Mouse (Mus musculus): ENCODE measurements around the gene 2010111I01Rik.

The 2010111I01Rik gene

GRCm38 (mm10) chr13:63146604-63147188 is 182.0 kb downstream of the 2010111I01Rik start:
- intact Hi-C loops (cut with DNase I), result no loop called here

DNA sequence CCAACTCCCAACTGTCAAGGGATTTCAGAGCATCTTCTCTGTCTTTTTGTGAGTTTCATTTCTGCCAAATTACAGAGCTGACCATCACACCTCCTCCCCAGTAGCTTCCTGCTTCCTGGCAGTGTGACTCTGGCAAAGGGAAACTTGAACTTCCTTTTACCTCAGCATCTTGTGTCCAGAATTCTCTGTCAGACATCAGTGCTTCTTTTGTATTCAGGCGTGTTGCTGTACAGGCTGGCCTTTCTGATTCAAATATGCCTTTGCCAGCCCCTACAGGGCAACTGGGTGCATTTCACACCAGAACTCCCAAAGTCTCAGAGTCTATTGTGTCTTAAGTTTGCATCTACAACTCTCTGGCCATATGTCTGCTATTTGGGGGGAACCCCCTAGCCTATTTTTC is 183.5 kb downstream of the 2010111I01Rik start:
- intact Hi-C loops (cut with DNase I), result no loop called here

DNA sequence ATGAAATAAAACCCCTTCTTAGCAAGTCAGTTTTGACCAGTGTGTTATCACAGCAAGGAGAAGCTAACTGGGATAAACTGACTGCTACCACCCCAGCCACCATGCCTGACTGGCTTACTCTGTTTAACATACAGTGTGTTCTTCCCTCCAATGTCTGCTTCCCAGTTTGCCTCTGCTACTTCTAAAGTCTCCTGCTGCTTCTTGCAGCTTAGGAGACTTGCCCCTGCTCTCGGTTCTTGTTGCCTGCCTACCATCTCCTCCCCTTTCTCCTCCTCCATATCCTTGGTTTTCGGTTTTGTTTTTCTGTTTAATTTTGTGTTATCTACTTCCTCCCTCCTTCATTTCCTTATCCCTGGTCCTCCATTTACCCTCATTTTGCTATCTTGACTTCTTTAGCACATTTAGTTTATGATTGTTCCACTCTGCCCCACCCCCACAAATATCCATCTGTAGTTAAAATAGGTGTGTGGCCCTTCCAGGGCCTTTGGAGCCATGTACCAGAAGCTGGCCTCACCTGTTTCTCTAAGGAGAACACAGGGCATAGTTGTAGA is 185.9 kb downstream of the 2010111I01Rik start:
- intact Hi-C loops (cut with DNase I), result no loop called here

- intact Hi-C loops (cut with DNase I), result no loop called here
These were observed 186.5 kb downstream of the 2010111I01Rik start for GRCm38 (mm10) chr13:63151028-63151738.

- intact Hi-C loops (cut with DNase I), result no loop called here
These were observed 187.8 kb downstream of the 2010111I01Rik start for GRCm38 (mm10) chr13:63152498-63152897.

DNA sequence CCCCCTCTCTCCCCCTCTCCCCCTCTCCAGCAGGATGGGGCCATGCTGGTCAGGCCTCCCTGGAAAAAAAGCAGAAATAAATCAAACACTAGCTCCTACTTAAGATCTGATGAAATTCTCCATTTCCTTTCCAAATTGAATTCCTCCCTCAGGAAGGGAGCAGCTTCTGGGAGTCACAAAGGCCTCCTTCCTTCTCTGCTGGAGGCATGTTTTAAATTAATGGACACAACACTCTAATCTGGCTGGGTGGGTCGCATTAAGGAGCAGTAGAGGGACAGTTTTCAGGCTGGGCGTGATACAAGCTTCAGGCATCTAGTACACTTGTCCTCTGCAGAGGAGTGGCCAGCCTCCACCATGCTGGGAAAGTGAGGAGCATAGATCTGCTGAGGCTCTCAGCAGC is 188.7 kb downstream of the 2010111I01Rik start:
- intact Hi-C loops (cut with DNase I), result no loop called here

GRCm38 (mm10) chr13:63154851-63155571 is 190.3 kb downstream of the 2010111I01Rik start:
- intact Hi-C loops (cut with DNase I), result no loop called here

DNA sequence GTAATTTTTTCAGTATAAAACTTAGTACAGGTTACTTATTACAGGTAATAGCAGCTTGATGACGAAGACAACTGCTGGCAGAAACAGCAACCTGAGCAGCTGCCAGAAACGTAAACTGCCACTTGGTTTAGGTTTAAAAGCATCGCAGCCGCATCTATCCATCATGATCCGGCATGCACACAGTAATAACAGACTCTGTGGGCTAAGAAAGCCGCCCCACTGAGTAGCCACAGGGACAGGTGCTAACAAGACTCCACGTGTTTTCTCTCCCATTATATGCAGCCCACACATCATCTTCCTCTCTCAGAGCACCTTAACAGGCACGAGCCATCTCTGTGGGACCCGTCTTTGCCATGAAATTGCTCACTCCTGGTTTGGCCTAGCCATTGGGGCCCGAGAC is 191.6 kb downstream of the 2010111I01Rik start:
- intact Hi-C loops (cut with DNase I), result no loop called here

GRCm38 (mm10) chr13:63170282-63171073 is 205.8 kb downstream of the 2010111I01Rik start:
- intact Hi-C loops (cut with DNase I), result no loop called here

GRCm38 (mm10) chr13:63171347-63172096 is 206.8 kb downstream of the 2010111I01Rik start:
- intact Hi-C loops (cut with DNase I), result no loop called here

- intact Hi-C loops (cut with DNase I), result no loop called here
These were observed 207.4 kb downstream of the 2010111I01Rik start for GRCm38 (mm10) chr13:63172097-63172445.

DNA sequence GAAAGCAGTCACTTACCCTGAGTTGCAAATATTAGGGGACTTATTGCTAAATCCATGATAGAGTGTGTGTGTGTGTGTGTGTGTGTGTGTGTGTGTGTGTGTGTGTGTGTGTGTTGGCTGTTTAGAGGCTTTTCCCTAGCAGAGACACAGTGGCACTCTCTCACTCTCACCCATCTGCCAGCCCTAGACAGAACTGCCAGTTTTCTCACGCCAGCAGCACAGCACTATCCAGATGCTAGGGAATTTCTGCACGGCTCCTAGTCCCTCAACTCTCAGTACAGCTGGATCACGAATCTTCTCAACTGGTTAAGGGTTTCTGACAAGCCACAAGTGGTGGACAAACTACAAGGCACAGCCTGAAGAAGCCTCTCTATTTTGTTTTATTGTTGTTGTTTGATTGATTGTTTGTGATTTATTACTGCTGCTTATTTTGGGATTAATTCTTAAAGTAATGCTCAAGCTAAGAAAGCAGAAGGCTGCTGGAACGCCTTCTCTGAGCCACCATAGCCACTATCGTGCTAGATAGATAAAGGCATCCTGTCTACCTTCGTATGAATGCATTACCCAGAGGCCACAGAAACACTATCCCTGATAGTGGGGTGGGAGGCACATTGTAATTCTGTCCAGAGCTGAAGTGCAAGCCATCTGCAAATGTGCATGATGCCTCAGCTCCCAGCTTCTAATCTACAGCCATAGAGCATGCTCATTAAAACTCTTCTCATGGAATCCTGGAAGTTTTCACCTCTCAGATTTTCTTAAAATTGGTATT is 209.7 kb downstream of the 2010111I01Rik start:
- intact Hi-C loops (cut with DNase I), result no loop called here

GRCm38 (mm10) chr13:63176131-63176530 is 211.4 kb downstream of the 2010111I01Rik start:
- intact Hi-C loops (cut with DNase I), result no loop called here

- intact Hi-C loops (cut with DNase I), result no loop called here
These were observed 212.5 kb downstream of the 2010111I01Rik start for GRCm38 (mm10) chr13:63177232-63177631.

GRCm38 (mm10) chr13:63180641-63181235 is 216.0 kb downstream of the 2010111I01Rik start:
- intact Hi-C loops (cut with DNase I), result no loop called here

DNA sequence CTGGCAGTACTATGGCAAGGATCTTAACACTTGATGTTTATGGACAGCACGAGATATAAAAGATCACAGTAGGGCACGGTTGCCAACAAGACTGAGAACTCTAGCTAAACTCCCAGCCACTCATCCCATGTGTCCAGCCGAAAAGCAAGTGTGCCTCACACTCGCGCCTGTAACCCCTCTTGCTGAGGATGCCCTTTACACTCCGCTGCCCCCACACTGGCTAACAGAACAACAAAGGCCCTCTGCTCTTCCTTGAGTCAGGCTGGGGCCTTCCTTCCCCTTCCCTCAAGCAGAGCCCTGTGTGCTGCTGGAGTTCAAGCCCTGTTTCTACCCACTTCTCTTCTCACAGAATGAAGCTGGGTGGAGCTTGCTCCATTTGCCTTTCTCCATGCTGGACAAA is 220.3 kb downstream of the 2010111I01Rik start:
- intact Hi-C loops (cut with DNase I), result no loop called here

DNA sequence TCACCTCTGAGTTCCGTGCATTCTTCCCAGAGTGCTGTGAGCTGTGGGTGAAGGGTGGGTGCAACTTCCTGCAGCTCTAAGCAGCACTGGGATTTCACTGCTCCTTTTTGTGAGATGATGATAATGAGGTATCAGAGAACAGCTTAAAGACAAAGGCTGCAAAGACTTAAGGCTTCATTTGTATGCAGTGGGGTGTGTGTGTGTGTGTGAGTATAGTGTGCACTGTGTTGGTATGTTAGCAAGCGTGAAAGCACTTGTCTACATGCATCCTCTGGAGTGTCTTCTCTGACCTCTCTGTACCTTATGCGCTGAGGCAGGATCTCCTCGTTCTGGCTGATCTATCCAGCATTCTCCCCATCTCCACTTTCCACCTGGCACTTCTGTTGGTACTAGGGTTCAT is 221.5 kb downstream of the 2010111I01Rik start:
- intact Hi-C loops (cut with DNase I), result no loop called here

- intact Hi-C loops (cut with DNase I), result no loop called here
These were observed 221.9 kb downstream of the 2010111I01Rik start for GRCm38 (mm10) chr13:63186642-63187041.

All from adrenal gland (tissue).